Mouse (Mus musculus): ENCODE measurements around the gene Prickle1.

The Prickle1 gene

DNA sequence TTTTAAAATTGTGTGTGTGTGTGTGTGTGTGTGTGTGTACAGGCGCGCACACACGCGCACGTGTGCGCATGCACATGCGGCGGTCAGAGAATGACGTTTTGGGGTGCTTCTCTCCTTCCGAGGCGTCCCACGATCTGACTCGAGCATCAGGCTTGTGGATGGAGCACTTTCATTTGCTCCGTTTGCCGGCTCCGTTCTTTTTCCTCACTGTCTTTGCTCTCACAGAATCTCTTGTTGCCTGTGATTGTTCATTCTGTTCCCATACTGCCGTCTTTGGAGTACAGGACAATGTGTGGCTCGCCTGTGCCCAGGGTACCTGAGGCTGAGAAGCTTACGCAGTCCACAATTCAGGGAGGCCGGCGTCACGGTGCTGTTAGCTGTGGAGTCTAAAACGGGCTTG is 134.6 kb downstream of the Prickle1 start:
- in situ Hi-C loops (cut with MboI; ENCODE audit: unreplicated experiment in 2 of 2), result loop anchor here in 1 of 2 experiments (25.0 kb wide), 2 partner anchors 1076 to 1674 kb away; partner anchors contain the start of genes Irak4 and Pus7l

DNA sequence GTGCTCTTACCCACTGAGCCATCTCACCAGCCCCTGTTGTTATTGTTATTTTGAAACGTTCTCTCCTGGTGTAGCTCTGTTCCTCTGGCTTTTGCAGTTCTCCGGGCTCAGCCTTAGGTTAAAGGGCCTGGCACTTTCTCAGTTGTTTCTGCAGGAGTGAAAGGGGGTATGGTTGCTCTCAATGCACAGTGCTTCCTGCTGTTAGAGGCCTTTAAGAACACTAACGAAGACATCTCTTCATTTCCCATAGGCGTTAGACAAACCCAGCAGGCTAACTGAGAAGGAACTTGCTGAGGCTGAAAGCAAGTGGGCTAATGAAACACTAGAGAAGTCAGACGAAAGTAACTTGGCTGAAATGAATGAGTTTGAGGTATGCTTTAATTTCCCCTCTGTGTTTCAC is 136.3 kb downstream of the Prickle1 start:
- in situ Hi-C loops (cut with MboI; ENCODE audit: unreplicated experiment in 2 of 2), result loop anchor here in 1 of 2 experiments (25.0 kb wide), 2 partner anchors 1078 to 1672 kb away; partner anchors contain the start of genes Irak4 and Pus7l

DNA sequence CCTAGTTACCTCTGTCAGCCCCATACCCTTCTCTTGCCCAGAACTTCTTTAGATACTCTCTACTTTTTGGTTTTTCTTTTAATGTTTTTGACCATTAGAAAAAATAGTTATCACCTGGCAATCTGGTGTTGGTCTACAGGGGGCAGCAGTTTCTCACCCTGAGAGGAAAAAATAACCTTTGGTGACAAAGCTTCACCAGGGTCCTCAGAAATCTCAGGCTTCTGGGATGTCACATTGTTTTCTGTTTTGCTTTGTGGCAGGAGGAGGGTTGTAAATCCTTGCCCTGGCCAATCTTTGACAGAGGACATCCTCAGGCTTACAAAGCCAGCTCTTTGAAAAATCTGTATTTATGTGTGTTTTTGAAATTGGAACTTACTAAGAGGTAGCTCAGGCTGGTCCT is 139.7 kb downstream of the Prickle1 start:
- in situ Hi-C loops (cut with MboI; ENCODE audit: unreplicated experiment in 2 of 2), result loop anchor here in 1 of 2 experiments (25.0 kb wide), 2 partner anchors 1081 to 1669 kb away; partner anchors contain the start of genes Irak4 and Pus7l

DNA sequence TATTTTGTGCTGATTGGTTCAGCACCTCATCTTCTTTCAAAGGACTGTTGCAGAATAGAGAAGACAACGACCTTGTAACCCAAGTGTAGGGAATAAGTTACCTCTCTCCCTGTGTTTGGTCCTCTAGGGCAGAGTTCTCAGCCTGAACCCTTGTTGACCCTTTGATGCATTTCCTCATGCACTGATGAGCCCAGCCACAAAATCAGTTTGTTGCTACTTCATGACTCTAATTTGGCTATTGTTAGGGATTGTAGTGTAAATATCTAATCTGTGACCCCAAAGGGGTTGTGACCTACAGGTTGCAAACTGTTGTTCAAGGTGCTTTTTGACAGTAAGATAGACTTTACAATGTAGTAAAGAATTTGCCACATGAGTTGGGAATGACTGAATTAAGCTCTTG is 142.4 kb downstream of the Prickle1 start:
- in situ Hi-C loops (cut with MboI; ENCODE audit: unreplicated experiment in 2 of 2), result loop anchor here in 1 of 2 experiments (25.0 kb wide), 2 partner anchors 1084 to 1666 kb away; partner anchors contain the start of genes Irak4 and Pus7l
